Mouse (Mus musculus): Measurements from ENCODE around the gene Arfgap1.

The Arfgap1 gene

DNA sequence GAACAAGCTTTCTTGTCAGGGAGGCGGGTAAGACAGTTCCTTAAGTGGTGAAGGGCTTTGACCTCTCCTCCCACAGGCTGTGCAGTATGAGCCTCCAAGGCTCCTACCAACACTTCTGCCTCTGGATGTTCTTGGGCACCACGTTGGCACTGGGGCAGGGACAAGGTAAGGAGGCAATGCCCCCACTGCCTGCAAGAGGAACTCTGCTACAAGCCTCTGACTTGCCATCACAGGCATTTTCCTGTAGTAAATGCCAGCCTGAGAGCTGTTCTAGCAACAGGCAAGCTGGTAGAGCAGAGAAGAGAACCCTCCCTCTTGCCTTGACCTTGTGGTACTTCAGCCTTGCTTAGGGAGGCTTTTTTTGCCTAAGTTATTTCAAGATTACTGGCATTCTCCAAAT, 19.4 kb downstream of the Arfgap1 start, which contains the start of gene Col20a1:
Col20a1 (plus strand) TSS at position 87 of the 400 bp plus-strand sequence.
- no peak for DNase-seq

DNA sequence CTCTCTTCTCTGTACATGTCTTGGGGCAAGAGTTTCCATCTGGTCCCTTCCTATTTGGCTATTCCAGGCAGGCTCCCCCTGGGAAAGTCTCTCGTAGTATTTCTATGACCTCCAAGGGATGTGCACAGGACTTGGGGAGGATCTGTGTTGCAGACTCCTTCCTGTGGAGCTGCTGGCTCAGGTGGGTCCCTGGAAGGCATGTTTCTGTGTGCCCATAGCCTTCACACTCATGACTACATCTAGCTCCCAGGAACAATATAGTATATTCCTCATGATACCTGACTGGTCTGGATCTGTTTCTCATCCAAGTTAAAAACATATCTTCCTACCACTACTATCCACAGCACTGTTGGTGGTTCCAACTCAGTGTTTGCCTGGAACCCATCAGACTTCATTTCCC, 20.0 kb downstream of the Arfgap1 start:
- DNase-seq: no peak

DNA sequence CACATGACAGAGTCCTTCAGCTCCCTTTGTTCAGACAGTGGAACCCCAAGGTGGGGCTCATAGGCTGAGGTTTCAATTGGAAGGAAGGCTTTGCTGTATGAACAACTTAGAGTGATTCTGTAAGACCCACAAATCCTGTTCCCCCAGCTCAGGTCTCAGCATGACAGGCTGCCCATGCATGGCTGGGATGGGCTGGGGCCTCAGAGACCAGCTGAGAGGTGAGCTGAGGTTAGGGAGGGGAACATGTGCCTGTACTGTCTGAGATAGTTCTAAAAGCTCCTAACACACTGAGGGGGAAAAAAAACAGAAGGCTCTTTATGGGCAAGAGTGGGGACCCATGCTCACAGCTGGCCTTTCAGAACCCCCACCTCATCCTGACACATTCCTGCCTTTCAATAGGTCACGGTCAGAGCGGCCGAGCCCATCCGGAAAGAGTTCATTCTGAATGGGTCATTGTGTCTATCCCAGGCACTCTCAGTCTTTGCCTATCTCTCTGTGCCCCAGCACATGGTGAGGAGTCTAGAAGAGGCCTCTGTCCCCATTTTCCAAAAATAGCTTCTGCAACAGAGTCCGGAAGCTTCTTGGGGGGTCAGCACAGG, 20.5 kb downstream of the Arfgap1 start:
- DNase-seq: peak; percentile 67

DNA sequence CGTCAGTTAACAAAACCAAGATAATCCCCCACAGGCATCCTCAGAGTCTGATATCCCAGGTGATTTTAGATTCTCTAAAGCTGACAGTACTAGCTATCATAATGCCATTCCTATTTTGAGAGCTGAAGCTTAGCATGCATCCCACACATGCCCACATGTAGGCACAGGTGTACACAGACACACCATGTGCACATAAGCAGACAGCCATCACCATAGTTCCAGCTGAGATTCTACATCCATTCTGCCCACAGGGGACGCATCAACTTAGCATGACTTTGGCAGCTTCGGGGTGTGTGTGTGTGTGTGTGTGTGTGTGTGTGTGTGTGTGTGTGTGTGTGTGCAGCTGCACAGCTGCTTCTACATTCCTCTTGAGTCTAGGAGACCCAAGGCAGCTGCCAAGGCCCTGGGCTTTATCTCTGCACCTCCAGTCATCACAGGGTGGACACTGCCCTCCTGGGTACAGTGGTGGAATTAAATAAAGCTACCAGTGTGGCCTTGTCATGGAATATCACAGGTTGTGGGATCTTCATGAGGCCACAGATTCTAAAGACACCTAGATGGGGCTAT, 21.4 kb downstream of the Arfgap1 start:
- peak; percentile 32 for DNase-seq

DNA sequence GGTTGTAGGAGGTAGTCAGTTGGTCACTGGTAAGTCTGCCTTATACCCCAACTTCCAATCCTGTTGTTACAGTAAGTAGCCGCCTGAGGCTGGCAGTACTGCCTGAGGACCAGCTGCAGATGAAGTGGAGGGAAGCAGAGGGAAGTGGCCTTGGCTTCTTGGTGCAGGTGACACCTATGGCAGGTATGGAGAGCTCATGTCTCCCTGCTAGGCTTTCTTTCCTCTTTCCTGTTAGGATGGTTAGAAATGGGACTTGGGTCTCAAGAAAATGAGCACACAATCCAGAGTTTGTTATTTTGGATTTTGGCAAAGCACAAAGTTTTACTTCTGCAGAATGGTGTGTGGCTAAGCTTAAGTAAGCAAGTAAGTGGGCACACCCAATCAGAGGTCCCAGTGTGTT, 21.9 kb downstream of the Arfgap1 start:
- DNase-seq: no peak

DNA sequence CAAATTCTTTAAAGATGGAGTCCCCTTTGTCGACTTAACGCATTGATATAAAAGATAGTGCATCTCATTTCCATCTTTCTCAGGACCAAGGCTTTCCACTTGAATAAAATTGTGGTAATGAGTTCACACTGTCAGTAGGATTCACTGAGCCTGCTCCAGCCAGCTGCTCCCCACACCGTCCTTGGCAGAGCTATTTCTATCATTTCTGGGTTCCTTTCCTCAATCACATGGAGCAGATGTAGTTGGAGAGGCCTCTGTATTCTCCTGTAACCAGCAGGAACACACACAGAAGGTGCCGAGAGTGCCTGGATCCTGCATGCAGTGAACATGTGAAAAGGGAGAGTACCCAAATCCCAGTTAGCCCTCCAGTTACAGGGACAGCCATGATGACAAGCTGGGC, 23.3 kb downstream of the Arfgap1 start:
- DNase-seq: no peak

DNA sequence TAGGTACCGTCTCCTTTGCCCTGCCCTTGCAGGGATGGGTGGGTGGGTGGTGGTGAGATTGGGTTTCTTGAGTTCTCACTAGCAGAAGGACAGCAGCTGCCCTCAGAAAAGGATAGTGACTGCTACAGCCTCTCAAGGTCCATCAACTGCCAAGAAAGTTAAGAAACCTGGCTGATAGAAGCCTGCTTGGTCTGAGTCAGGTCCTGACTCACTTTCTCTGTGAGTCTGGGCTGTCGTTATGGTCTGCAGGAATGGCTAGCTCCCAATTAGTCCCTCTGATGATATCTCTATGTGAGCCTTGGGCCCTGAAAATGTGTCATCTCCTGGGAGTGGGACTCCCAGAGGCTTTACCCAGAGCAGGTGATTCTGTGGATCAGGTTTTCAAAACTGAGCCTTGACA, 27.3 kb downstream of the Arfgap1 start:
- DNase-seq: no peak

DNA sequence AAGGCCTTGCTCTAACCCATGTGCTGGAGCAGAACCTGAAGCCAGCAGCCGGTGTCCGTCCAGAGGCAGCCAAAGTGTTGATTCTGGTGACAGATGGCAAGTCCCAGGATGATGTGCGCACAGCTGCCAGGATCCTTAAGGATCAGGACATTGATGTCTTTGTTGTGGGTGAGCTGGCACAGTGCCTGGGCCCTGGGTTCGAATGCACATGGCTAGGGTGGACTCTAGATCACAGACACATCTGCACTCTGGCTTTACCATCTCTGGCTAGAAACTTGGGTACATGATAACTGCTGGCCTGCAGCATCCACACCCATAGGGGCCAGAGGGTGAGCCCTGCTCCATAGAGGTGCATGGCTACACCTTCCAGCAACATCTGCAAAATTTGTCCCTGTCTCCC, 28.4 kb downstream of the Arfgap1 start:
- DNase-seq: no peak

DNA sequence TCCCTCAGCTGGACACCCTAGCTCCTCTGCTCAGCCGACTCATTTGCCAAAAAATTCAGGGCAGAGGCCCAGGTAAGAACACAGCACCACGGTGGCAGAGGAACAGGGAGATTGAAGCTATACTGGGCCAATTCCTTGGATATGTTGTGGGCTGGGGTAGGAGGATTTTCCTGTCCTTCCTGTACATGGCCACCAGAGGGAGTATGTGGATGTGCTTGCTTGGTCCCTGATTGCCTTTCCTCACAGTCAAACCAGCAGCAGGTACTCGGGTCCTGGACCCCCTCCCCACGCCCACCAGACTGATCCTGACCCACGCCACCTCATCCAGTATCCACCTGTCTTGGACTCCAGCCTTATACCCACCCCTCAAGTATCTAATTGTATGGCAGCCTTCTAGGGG, 29.4 kb downstream of the Arfgap1 start:
- DNase-seq: peak; percentile 76

DNA sequence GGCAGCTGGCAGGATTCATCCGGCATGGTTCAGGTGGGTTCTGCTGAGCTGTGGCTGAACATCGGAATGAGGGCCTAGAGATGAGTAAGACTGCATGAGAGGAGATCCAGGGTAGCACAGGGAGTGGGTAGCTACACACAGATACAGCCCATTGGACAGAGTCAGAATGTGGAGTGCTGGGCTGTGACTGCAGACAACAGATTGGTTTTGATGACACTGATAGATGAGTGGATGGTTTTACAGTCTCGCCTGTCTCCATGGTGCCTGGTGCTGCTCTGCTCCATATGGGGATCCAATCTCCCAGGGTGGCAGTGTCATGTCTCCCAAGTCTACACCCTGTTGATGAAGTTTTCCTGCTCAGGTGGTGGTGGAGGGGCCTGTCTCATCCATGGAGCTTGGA, 29.9 kb downstream of the Arfgap1 start:
- no peak for DNase-seq

DNA sequence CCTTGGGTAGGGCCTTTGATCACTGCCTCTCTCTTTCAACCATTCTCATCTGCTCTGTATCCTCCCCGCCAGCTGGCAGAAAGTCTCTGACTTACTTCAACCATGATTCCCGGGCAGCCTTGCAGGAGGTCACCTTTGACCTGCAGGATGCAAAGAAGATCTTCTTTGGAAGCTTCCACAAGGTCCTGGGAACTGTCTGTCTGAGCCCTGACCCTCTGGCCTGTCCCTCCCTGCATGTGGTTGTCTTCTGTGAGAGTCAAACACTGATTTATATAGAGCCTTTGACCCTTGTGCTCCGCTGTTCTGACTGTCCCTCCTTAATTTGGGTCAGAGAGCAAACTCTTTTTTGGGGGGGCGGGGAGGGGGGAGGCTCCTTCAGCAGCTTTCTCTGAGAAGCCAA, 40.0 kb downstream of the Arfgap1 start:
- no peak for DNase-seq

DNA sequence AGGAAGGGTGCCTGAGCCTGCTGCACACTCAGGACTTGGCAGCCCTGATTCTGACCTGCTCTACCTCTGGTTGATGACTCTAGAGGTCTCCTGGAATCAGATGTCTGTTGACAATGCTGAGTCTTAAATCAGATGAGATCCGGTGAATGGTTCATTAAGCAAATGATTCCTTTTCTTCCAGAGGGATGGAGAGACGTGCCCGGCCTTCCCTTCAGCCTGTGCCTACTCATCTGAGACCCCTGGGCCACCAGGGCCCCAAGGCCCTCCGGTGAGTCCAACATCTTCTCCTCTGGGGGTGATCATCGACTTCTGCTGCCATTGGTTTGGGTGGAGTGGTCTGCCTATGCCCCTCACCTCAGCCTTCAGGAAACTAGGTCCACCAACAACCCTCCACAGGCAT, 41.3 kb downstream of the Arfgap1 start:
- no peak for DNase-seq

DNA sequence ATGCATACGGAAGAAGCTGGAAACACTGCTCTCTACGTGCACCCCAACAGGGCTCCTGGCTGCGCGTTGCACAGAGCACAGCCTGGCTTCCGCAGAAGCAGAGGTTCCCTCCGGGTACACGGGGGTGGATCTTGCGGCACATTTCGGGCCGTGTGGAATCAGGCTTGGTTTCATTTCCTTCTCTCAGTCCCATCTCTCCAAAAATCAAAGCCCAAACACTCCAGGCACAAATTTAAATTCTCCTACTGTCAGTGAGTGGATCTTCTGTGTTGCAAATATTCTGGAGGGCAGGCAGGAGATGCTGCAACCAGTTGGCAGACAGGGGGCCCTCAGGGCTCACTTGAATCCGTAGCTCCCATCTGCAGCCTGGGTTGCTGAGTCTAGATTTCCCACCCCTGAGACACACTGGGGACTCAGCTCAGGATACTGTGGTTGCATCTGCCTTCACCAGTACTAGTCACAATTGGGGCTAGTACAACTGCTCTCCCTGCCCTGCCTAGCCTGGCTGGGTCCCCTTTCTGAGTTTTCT, 64.4 kb downstream of the Arfgap1 start:
- DNase-seq: no peak
